Mouse (Mus musculus): ENCODE data around the gene Pnn. TPM values are rescaled to one million over a fixed set of nuclear protein-coding genes. Genes with fewer than 3 reads are reported as not detected.

Pnn gene
- total and polyA plus RNA-seq, 3 experiments = 38.4 to 216 (median 132) TPM

- no peaks in the 10 kb centered on the region for H3K9me3 ChIP-seq (replicated peaks; ENCODE audit: insufficient read depth, low read length)
- H3K36me3 ChIP-seq (ENCODE audit: control insufficient read depth in 1 of 2, insufficient read depth in 2 of 2, low read length in 2 of 2) = peaks cover 2 to 9% of the 10 kb centered on the region in 2 experiments; a peak in 3 of 4 replicates
- no peak for DNase-seq (ENCODE audit: low read depth, low spot score)
- H3K4me1 ChIP-seq (ENCODE audit: control insufficient read depth in 1 of 2, insufficient read depth in 2 of 2, low read length in 2 of 2) = no peaks in the 10 kb centered on the region
- no peak overlapping the region for H3K4me3 ChIP-seq (ENCODE audit: control insufficient read depth in 1 of 2, insufficient read depth in 1 of 2, low read depth in 2 of 2, low read length in 2 of 2)
- H3K79me2 ChIP-seq (ENCODE audit: control insufficient read depth, insufficient read depth, low read length, poor library complexity) = no peaks in the 10 kb centered on the region
- no peak for TF ChIP-seq GABPA (IDR thresholded peaks at IDR 0.05; ENCODE audit: low read depth, low read length)
- H3K27ac ChIP-seq (ENCODE audit: control insufficient read depth, low read depth, low read length) = no peak overlapping the region
- no peaks in the 10 kb centered on the region for H3K27me3 ChIP-seq (ENCODE audit: control insufficient read depth in 1 of 2, insufficient read depth in 2 of 2, low read length in 2 of 2)
- no peak overlapping the region for H3K9ac ChIP-seq (ENCODE audit: control insufficient read depth, low read depth, low read length, poor library complexity, severe bottlenecking)
These were observed 45.4 kb upstream of the Pnn start for GRCm38 (mm10) chr12:59021306-59021705.

DNA sequence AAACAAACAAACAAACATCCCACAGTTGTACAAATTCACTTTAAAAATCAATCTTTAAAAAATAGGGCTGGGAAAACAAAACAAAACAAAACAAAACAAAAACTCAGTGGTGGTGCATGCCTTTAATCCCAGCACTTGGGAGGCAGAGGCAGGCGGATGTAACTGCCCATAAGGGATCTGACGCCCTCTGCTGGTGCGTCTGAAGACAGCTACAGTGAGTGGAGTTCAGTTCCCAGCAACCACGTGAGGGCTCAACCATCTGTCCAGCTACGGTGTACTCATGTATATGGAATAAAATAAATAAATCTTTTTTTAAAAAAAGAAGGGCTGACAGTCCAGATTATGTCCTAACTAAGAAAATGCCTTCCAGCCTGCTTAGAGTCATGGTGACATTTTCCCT is 34.6 kb upstream of the Pnn start:
- no peaks in the 10 kb centered on the region for H3K27me3 ChIP-seq (ENCODE audit: control insufficient read depth in 1 of 2, insufficient read depth in 2 of 2, low read length in 2 of 2)
- peak; percentile 56 for DNase-seq (ENCODE audit: low read depth, low spot score)
- H3K36me3 ChIP-seq (ENCODE audit: control insufficient read depth in 1 of 2, insufficient read depth in 2 of 2, low read length in 2 of 2) = peaks cover 0 to 2% of the 10 kb centered on the region in 2 experiments; a peak in 2 of 4 replicates
- H3K9ac ChIP-seq (ENCODE audit: control insufficient read depth, low read depth, low read length, poor library complexity, severe bottlenecking) = no peak overlapping the region
- H3K4me3 ChIP-seq (ENCODE audit: control insufficient read depth in 1 of 2, insufficient read depth in 1 of 2, low read depth in 2 of 2, low read length in 2 of 2) = no peak overlapping the region
- H3K9me3 ChIP-seq (replicated peaks; ENCODE audit: insufficient read depth, low read length) = no peaks in the 10 kb centered on the region
- H3K27ac ChIP-seq (ENCODE audit: control insufficient read depth, low read depth, low read length) = no peak overlapping the region
- H3K79me2 ChIP-seq (ENCODE audit: control insufficient read depth, insufficient read depth, low read length, poor library complexity) = no peaks in the 10 kb centered on the region
- TF ChIP-seq CHD1 (IDR thresholded peaks at IDR 0.05; ENCODE audit: low read depth, low read length) = no peak
- TF ChIP-seq POLR2AphosphoS5 (IDR thresholded peaks at IDR 0.05; ENCODE audit: borderline replicate concordance, low read depth, low read length) = no peak
- no peak for TF ChIP-seq RAD21 (IDR thresholded peaks at IDR 0.05; ENCODE audit: low read depth, low read length)
- peak in 2 of 3 experiments; percentile 46 to 57; a peak in 4 of 6 replicates for TF ChIP-seq CTCF (IDR thresholded peaks at IDR 0.05 in 2 of 3, conservative IDR thresholded peaks at IDR 0.05 in 1 of 3; ENCODE audit: control insufficient read depth in 1 of 3, insufficient read depth in 1 of 3, low read depth in 2 of 3, low read length in 3 of 3, poor library complexity in 1 of 3, severe bottlenecking in 1 of 3)
- no peak for TF ChIP-seq NELFE (IDR thresholded peaks at IDR 0.05; ENCODE audit: low read depth, low read length)
- no peak for TF ChIP-seq NRF1 (IDR thresholded peaks at IDR 0.05; ENCODE audit: insufficient read depth, low read depth, low read length, poor library complexity, severe bottlenecking)
- no peak for TF ChIP-seq BHLHE40 (IDR thresholded peaks at IDR 0.05; ENCODE audit: borderline replicate concordance, low read depth, low read length)
- no peaks in the 10 kb centered on the region for H3K4me1 ChIP-seq (ENCODE audit: control insufficient read depth in 1 of 2, insufficient read depth in 2 of 2, low read length in 2 of 2)

- H3K9me3 ChIP-seq (replicated peaks; ENCODE audit: insufficient read depth, low read length) = no peaks in the 10 kb centered on the region
- H3K79me2 ChIP-seq (ENCODE audit: control insufficient read depth, insufficient read depth, low read length, poor library complexity) = no peaks in the 10 kb centered on the region
These were observed 27.3 kb upstream of the Pnn start for GRCm38 (mm10) chr12:59039162-59039970.

More at GRCm38 (mm10) chr12:59039162-59039970, 27.3 kb upstream of the Pnn start:
- Histone ChIP-seq H3K4me1 (ENCODE audit: control insufficient read depth in 1 of 2, insufficient read depth in 2 of 2, low read length in 2 of 2) (no peaks in the 10 kb centered on the region; a peak in 1 of 4 replicates), H3K9ac (ENCODE audit: control insufficient read depth, low read depth, low read length, poor library complexity, severe bottlenecking) (no peak overlapping the region), H3K27me3 (ENCODE audit: control insufficient read depth in 1 of 2, insufficient read depth in 2 of 2, low read length in 2 of 2) (no peaks in the 10 kb centered on the region), H3K27ac (ENCODE audit: control insufficient read depth, low read depth, low read length) (peak overlapping the region; percentile 92), H3K4me3 (ENCODE audit: control insufficient read depth in 1 of 2, insufficient read depth in 1 of 2, low read depth in 2 of 2, low read length in 2 of 2) (no peak overlapping the region), H3K36me3 (ENCODE audit: control insufficient read depth in 1 of 2, insufficient read depth in 2 of 2, low read length in 2 of 2) (peaks cover 0 to 7% of the 10 kb centered on the region in 2 experiments; a peak in 2 of 4 replicates)
- no peak for TF ChIP-seq ELF1 (IDR thresholded peaks at IDR 0.05; ENCODE audit: low read depth, low read length)
- no peak for TF ChIP-seq USF1 (IDR thresholded peaks at IDR 0.05; ENCODE audit: low read depth, low read length)
- TF ChIP-seq CHD1 (IDR thresholded peaks at IDR 0.05; ENCODE audit: low read depth, low read length) = no peak
- TF ChIP-seq TBP (IDR thresholded peaks at IDR 0.05; ENCODE audit: low read depth, low read length) = peak; percentile 90
- DNase-seq (ENCODE audit: low read depth, low spot score) = peak; percentile 45

All from MEL (cell line).